ENCODE assay signal across 17 mouse cellular contexts in genomic region chr3:132812356-132812755, GRCm38 (mm10).
DNase-seq lines count a peak whose midpoint lies in the region; ATAC-seq and TF ChIP-seq lines count a peak whose summit lies in the region.
"Had no signal": no experiment of that assay in that cellular context is flagged by ENCODE, and none has a peak within 500 bp of the region (broad histone marks: within the 10 kb centered on the region; RNA-seq: fewer than 3 reads in every experiment).

No protein-coding gene starts in this region.

- no peaks in the 10 kb centered on the region for H3K27me3 ChIP-seq in intestine, embryonic 14.5 days (replicated peaks; ENCODE audit: control insufficient read depth, insufficient read depth, low read length)
- H3K27me3 ChIP-seq in intestine, postnatal 0 days (replicated peaks; ENCODE audit: control insufficient read depth, insufficient read depth, low read length): no peaks in the 10 kb centered on the region
- no peaks in the 10 kb centered on the region for H3K27me3 ChIP-seq in heart, embryonic 10.5 days (ENCODE audit: insufficient read depth, poor library complexity, severe bottlenecking)
- no peaks in the 10 kb centered on the region for H3K27me3 ChIP-seq in kidney, postnatal 0 days (ENCODE audit: insufficient read depth, low read length)
- no peaks in the 10 kb centered on the region for H3K27me3 ChIP-seq in midbrain, embryonic 11.5 days (ENCODE audit: control insufficient read depth, insufficient read depth, low read length)
- H3K27me3 ChIP-seq: midbrain, embryonic 15.5 days; neural tube, embryonic 12.5 days had no signal

- TF ChIP-seq CTCF in intestine, postnatal 0 days (IDR thresholded peaks at IDR 0.05; ENCODE audit: low read depth): no peak
- TF ChIP-seq CTCF in kidney, postnatal 0 days (IDR thresholded peaks at IDR 0.05; ENCODE audit: low read depth): no peak

- no peak for DNase-seq in intestine, embryonic 14.5 days (ENCODE audit: low spot score)
- no peak for DNase-seq in heart, embryonic 10.5 days (ENCODE audit: low spot score)
- peak; percentile 18 for DNase-seq in kidney, postnatal 0 days (ENCODE audit: low spot score)
- DNase-seq in lung, postnatal 25 days (ENCODE audit: low spot score): peak; percentile 77
- no peak for DNase-seq in left cerebral cortex, adult 9 months (ENCODE audit: low spot score in 2 of 2)
- no peak for DNase-seq in midbrain, embryonic 11.5 days (ENCODE audit: low spot score, missing footprints)
- DNase-seq in spleen, postnatal 14 days (ENCODE audit: low spot score in 2 of 2): no peak
- DNase-seq: B cell, adult 2 months; cerebellum, adult 2 months; forebrain, postnatal 0 days; gastrocnemius, postnatal 10 days; thymus, postnatal 36 days had no signal

- H3K27ac ChIP-seq in intestine, embryonic 14.5 days (ENCODE audit: low read depth): peak overlapping the region; percentile 51; the same call in 1 of the 2 replicates
- no peak overlapping the region for H3K27ac ChIP-seq in intestine, postnatal 0 days (ENCODE audit: low read depth, low read length)
- H3K27ac ChIP-seq in heart, embryonic 10.5 days: peak overlapping the region; percentile 62; the same call in 1 of the 2 replicates
- no peak overlapping the region for H3K27ac ChIP-seq in kidney, postnatal 0 days
- H3K27ac ChIP-seq in midbrain, embryonic 11.5 days (ENCODE audit: low read depth, low read length): no peak overlapping the region
- H3K27ac ChIP-seq: macrophage; midbrain, embryonic 15.5 days; neural tube, embryonic 12.5 days had no signal

- ATAC-seq in intestine, embryonic 14.5 days (replicated peaks; ENCODE audit: low FRiP score, low TSS enrichment, low read depth): no peak
- ATAC-seq in intestine, postnatal 0 days: no peak
- ATAC-seq in kidney, postnatal 0 days (replicated peaks; ENCODE audit: low FRiP score, low read depth): no peak
- no peak for ATAC-seq in midbrain, embryonic 11.5 days (ENCODE audit: low FRiP score)
- ATAC-seq: forebrain, postnatal 0 days; inflammation-experienced regulatory T-cells, adult 6 months; midbrain, embryonic 15.5 days had no signal

- no peak overlapping the region for H3K4me3 ChIP-seq in intestine, embryonic 14.5 days (ENCODE audit: low read depth, low read length)
- H3K4me3 ChIP-seq in intestine, postnatal 0 days (ENCODE audit: low read depth, low read length): no peak overlapping the region
- H3K4me3 ChIP-seq in heart, embryonic 10.5 days: no peak overlapping the region
- H3K4me3 ChIP-seq in kidney, postnatal 0 days (replicated peaks; ENCODE audit: low read depth, low read length): no peak overlapping the region
- no peak overlapping the region for H3K4me3 ChIP-seq in midbrain, embryonic 11.5 days (ENCODE audit: low read depth, low read length)
- H3K4me3 ChIP-seq: midbrain, embryonic 15.5 days; neural tube, embryonic 12.5 days had no signal

- no peak overlapping the region for H3K4me2 ChIP-seq in intestine, embryonic 14.5 days (ENCODE audit: low read length)
- no peak overlapping the region for H3K4me2 ChIP-seq in intestine, postnatal 0 days (replicated peaks; ENCODE audit: low read depth)
- no peak overlapping the region for H3K4me2 ChIP-seq in kidney, postnatal 0 days (ENCODE audit: low read length)
- H3K4me2 ChIP-seq in midbrain, embryonic 11.5 days: no peak overlapping the region
- H3K4me2 ChIP-seq: midbrain, embryonic 15.5 days; neural tube, embryonic 12.5 days had no signal

- no peaks in the 10 kb centered on the region for H3K9me3 ChIP-seq in intestine, embryonic 14.5 days (ENCODE audit: control insufficient read depth, low read length)
- no peaks in the 10 kb centered on the region for H3K9me3 ChIP-seq in intestine, postnatal 0 days (ENCODE audit: control insufficient read depth)
- no peaks in the 10 kb centered on the region for H3K9me3 ChIP-seq in heart, embryonic 10.5 days
- no peaks in the 10 kb centered on the region for H3K9me3 ChIP-seq in kidney, postnatal 0 days (replicated peaks; ENCODE audit: low read length)
- H3K9me3 ChIP-seq in midbrain, embryonic 11.5 days (ENCODE audit: control insufficient read depth, low read length): no peaks in the 10 kb centered on the region
- H3K9me3 ChIP-seq: midbrain, embryonic 15.5 days; neural tube, embryonic 12.5 days had no signal

- no peaks in the 10 kb centered on the region for H3K4me1 ChIP-seq in intestine, embryonic 14.5 days (replicated peaks; ENCODE audit: control insufficient read depth, insufficient read depth, low read length)
- no peaks in the 10 kb centered on the region; the same call in 1 of the 2 replicates for H3K4me1 ChIP-seq in intestine, postnatal 0 days (replicated peaks; ENCODE audit: control insufficient read depth, insufficient read depth, low read length)
- peaks cover 34% of the 10 kb centered on the region for H3K4me1 ChIP-seq in heart, embryonic 10.5 days
- no peaks in the 10 kb centered on the region for H3K4me1 ChIP-seq in kidney, postnatal 0 days (replicated peaks; ENCODE audit: insufficient read depth, low read length)
- no peaks in the 10 kb centered on the region for H3K4me1 ChIP-seq in midbrain, embryonic 11.5 days (ENCODE audit: control insufficient read depth, insufficient read depth, low read length)
- H3K4me1 ChIP-seq: midbrain, embryonic 15.5 days; neural tube, embryonic 12.5 days had no signal

- no peak overlapping the region for H3K9ac ChIP-seq in intestine, embryonic 14.5 days (ENCODE audit: low read length)
- no peak overlapping the region for H3K9ac ChIP-seq in intestine, postnatal 0 days (ENCODE audit: low read depth, low read length)
- no peak overlapping the region for H3K9ac ChIP-seq in kidney, postnatal 0 days (ENCODE audit: low read depth, low read length)
- H3K9ac ChIP-seq in midbrain, embryonic 11.5 days (ENCODE audit: low read length): no peak overlapping the region
- H3K9ac ChIP-seq: forebrain, postnatal 0 days; midbrain, embryonic 15.5 days; neural tube, embryonic 12.5 days had no signal

- WGBS in intestine, embryonic 14.5 days: 47% methylated on average over 5 of the region's 5 CpGs
- WGBS in intestine, postnatal 0 days: 37% methylated on average over 5 of the region's 5 CpGs
- WGBS in heart, embryonic 10.5 days: 52% methylated on average over 5 of the region's 5 CpGs
- 63% methylated on average over 5 of the region's 5 CpGs for WGBS in kidney, postnatal 0 days
- WGBS in midbrain, embryonic 11.5 days: 89% methylated on average over 5 of the region's 5 CpGs

- H3K36me3 ChIP-seq in intestine, embryonic 14.5 days (ENCODE audit: control insufficient read depth, insufficient read depth, low read length): peaks cover 4% of the 10 kb centered on the region; the same call in 1 of the 2 replicates
- H3K36me3 ChIP-seq in intestine, postnatal 0 days (ENCODE audit: control insufficient read depth, insufficient read depth): 0 out of 2 replicates have a peak, but pooled peaks cover 5% of the 10 kb centered on the region
- H3K36me3 ChIP-seq in heart, embryonic 10.5 days: 0 out of 2 replicates have a peak, but pooled peaks cover under 1% of the 10 kb centered on the region
- 0 out of 2 replicates have a peak, but pooled peaks cover 2% of the 10 kb centered on the region for H3K36me3 ChIP-seq in kidney, postnatal 0 days (ENCODE audit: insufficient read depth, low read length)
- no peaks in the 10 kb centered on the region for H3K36me3 ChIP-seq in midbrain, embryonic 11.5 days (ENCODE audit: control insufficient read depth, insufficient read depth, low read length)
- H3K36me3 ChIP-seq: midbrain, embryonic 15.5 days had no signal

Comparison
In these comparisons a context has a peak if more than half of its experiments do, and no peak if none do; other contexts are left out.
1. H3K27ac ChIP-seq: peak in intestine, embryonic 14.5 days (single experiment) and heart, embryonic 10.5 days (single experiment); none in intestine, postnatal 0 days (single experiment), kidney, postnatal 0 days (single experiment) and midbrain, embryonic 11.5 days (single experiment).
2. DNase-seq: peak in kidney, postnatal 0 days (single experiment) and lung, postnatal 25 days (single experiment); none in intestine, embryonic 14.5 days (single experiment), heart, embryonic 10.5 days (single experiment), left cerebral cortex, adult 9 months (0 of 2), midbrain, embryonic 11.5 days (single experiment) and spleen, postnatal 14 days (0 of 2).